Mouse (Mus musculus) midbrain, postnatal 0 days (tissue): ENCODE data around the gene Baz1b. TPM values are rescaled to one million over a fixed set of nuclear protein-coding genes. Genes with fewer than 3 reads are reported as not detected.

Experiments used
- ATAC-seq: fragments of 200-750 bp; cut with Nextera tagmentation; 2 replicates; pipeline ENCODE4 v1.8.0; 2017; ENCODE audit warnings: moderate number of reproducible peaks, mild to moderate bottlenecking, moderate TSS enrichment, moderate library complexity; ENCODE audit not compliant: low FRiP score
- DNase-seq: peaks from one replicate; pipeline ENCODE4 v3.0.0-alpha.2; 2015; ENCODE audit warnings: low spot score
- H3K27ac ChIP-seq: fragments of 300-500 bp; sonication (generic); 2 replicates; pipeline ENCODE4 v1.5.1; 2014; ENCODE audit warnings: low read depth, mild to moderate bottlenecking, low read length, mixed read lengths
- H3K27me3 ChIP-seq: fragments of 300-500 bp; sonication (generic); 2 replicates; pipeline ENCODE4 v1.6.1; 2014; ENCODE audit warnings: low read length, control low read depth, mixed read lengths; ENCODE audit not compliant: insufficient read depth
- H3K36me3 ChIP-seq: fragments of 300-500 bp; sonication (generic); 2 replicates; pipeline ENCODE4 v1.6.1; 2014; ENCODE audit warnings: low read length, control low read depth, mixed read lengths; ENCODE audit not compliant: insufficient read depth
- H3K4me1 ChIP-seq: fragments of 300-500 bp; sonication (generic); 2 replicates; pipeline ENCODE4 v1.6.1; 2014; ENCODE audit warnings: mild to moderate bottlenecking, control low read depth, antibody characterized with exemption, low read length, mixed read lengths; ENCODE audit not compliant: insufficient read depth
- H3K4me2 ChIP-seq: fragments of 300-500 bp; sonication (generic); 2 replicates; pipeline ENCODE4 v1.6.1; 2014; ENCODE audit warnings: low read depth, mild to moderate bottlenecking, low read length, mixed read lengths; ENCODE audit not compliant: poor library complexity, severe bottlenecking
- H3K4me3 ChIP-seq: fragments of 300-500 bp; sonication (generic); 2 replicates; pipeline ENCODE4 v1.5.1; 2014; ENCODE audit warnings: low read depth, mild to moderate bottlenecking, low read length, moderate library complexity
- H3K9ac ChIP-seq: fragments of 300-500 bp; sonication (generic); replicated peaks from 2 replicates; pipeline ENCODE4 v1.6.1; 2014; ENCODE audit warnings: mild to moderate bottlenecking, low read length, moderate library complexity, mixed read lengths; ENCODE audit not compliant: poor library complexity, severe bottlenecking
- H3K9me3 ChIP-seq: fragments of 300-500 bp; sonication (generic); 2 replicates; pipeline ENCODE4 v1.6.1; 2016; ENCODE audit warnings: low read length, control low read depth
- CTCF ChIP-seq: IDR thresholded peaks from 2 replicates; pipeline ENCODE4 v1.5.1; 2016; ENCODE audit warnings: antibody characterized with exemption, mild to moderate bottlenecking
- WGBS: fragments of 180-500 bp; shearing (Covaris S2); extraction: QIAGEN DNeasy Blood & Tissue Kit; methylation state at CpG from one replicate; pipeline ENCODE4 v1.1.7; 2014; 5-methylcytosine and 5-hydroxymethylcytosine counted together
- polyA plus RNA-seq: library from polyadenylated mRNA; unstranded; fragments of >200 nt; fragmentation: Nextera tagmentation; extraction: Ambion mirVana; gene quantifications from 2 replicates; pipeline ENCODE4 v1.2.1, GENCODE M21; 2015
- total RNA-seq: library from RNA; depleted of rRNA; stranded (reverse); fragments of >200 nt; gene quantifications from 2 replicates; pipeline ENCODE4 v1.2.3, GENCODE M21; 2014; rRNA removed

The Baz1b gene
- total RNA-seq (33.4 and 41.3 TPM in 2 replicates), polyA plus RNA-seq (10.9 and 12.5 TPM in 2 replicates)

GRCm38 (mm10) chr5:135186621-135187348, at the start of gene Baz1b:
Gene Baz1b, plus strand, starts transcription at chr5:135187264.
- peak within 1 kb of the TSS; percentile 90 for H3K9ac ChIP-seq
- peak within 1 kb of the TSS; percentile 100 for H3K4me3 ChIP-seq
- peak within 1 kb of the TSS; percentile 80 for H3K4me2 ChIP-seq
- ATAC-seq, result peak; percentile 97
- peaks cover 5% of the 10 kb centered on the region; the same call in 1 of the 2 replicates for H3K36me3 ChIP-seq
- no peaks in the 10 kb centered on the region for H3K9me3 ChIP-seq
- peaks cover 12% of the 10 kb centered on the region; the same call in 1 of the 2 replicates for H3K4me1 ChIP-seq
- WGBS, result under 1% methylated on average over 53 of the region's 57 CpGs
- H3K27me3 ChIP-seq, result no peaks in the 10 kb centered on the region
- peak; percentile 99 for DNase-seq
- H3K27ac ChIP-seq, result peak within 1 kb of the TSS; percentile 90
- TF ChIP-seq CTCF, result peak; percentile 41; the same call in 1 of the 2 replicates

GRCm38 (mm10) chr5:135139881-135140280, 47.2 kb upstream of the Baz1b start:
- ATAC-seq, result no peak

GRCm38 (mm10) chr5:135144469-135144868, 42.6 kb upstream of the Baz1b start:
- Histone ChIP-seq H3K4me3 (no peak overlapping the region), H3K36me3 (no peaks in the 10 kb centered on the region)

More at GRCm38 (mm10) chr5:135139881-135140280, 47.2 kb upstream of the Baz1b start:
- 76% methylated on average over 2 of the region's 2 CpGs for WGBS
- Histone ChIP-seq H3K4me2 (no peak overlapping the region), H3K4me1 (no peaks in the 10 kb centered on the region), H3K36me3 (no peaks in the 10 kb centered on the region), H3K9me3 (no peaks in the 10 kb centered on the region), H3K9ac (no peak overlapping the region), H3K4me3 (no peak overlapping the region), H3K27me3 (peaks cover 2% of the 10 kb centered on the region; the same call in 1 of the 2 replicates), H3K27ac (no peak overlapping the region)
- DNase-seq, result no peak
- no peak for TF ChIP-seq CTCF

GRCm38 (mm10) chr5:135145532-135145931, 41.5 kb upstream of the Baz1b start:
- no peaks in the 10 kb centered on the region for H3K4me1 ChIP-seq
- H3K36me3 ChIP-seq, result no peaks in the 10 kb centered on the region
- no peak overlapping the region for H3K4me3 ChIP-seq
- no peak for ATAC-seq
- WGBS, result 80% methylated on average over 3 of the region's 3 CpGs
- H3K27ac ChIP-seq, result no peak overlapping the region
- no peaks in the 10 kb centered on the region for H3K9me3 ChIP-seq
- DNase-seq, result no peak
- H3K9ac ChIP-seq, result no peak overlapping the region
- no peak overlapping the region for H3K4me2 ChIP-seq
- no peak for TF ChIP-seq CTCF
- no peaks in the 10 kb centered on the region for H3K27me3 ChIP-seq

More at GRCm38 (mm10) chr5:135144469-135144868, 42.6 kb upstream of the Baz1b start:
- Histone ChIP-seq H3K4me1 (no peaks in the 10 kb centered on the region), H3K9me3 (no peaks in the 10 kb centered on the region), H3K9ac (no peak overlapping the region), H3K4me2 (no peak overlapping the region), H3K27me3 (no peaks in the 10 kb centered on the region), H3K27ac (no peak overlapping the region)
- WGBS, result 63% methylated on average over 4 of the region's 4 CpGs
- ATAC-seq (no peak), DNase-seq (no peak)
- no peak for TF ChIP-seq CTCF

- no peaks in the 10 kb centered on the region for H3K36me3 ChIP-seq
- H3K4me3 ChIP-seq, result no peak overlapping the region
- ATAC-seq (no peak), DNase-seq (no peak)
- H3K9me3 ChIP-seq, result no peaks in the 10 kb centered on the region
- TF ChIP-seq CTCF, result peak; percentile 48
- H3K27me3 ChIP-seq, result no peaks in the 10 kb centered on the region
- H3K9ac ChIP-seq, result no peak overlapping the region
- H3K4me2 ChIP-seq, result no peak overlapping the region
- H3K27ac ChIP-seq, result no peak overlapping the region
- H3K4me1 ChIP-seq, result no peaks in the 10 kb centered on the region
Observed at GRCm38 (mm10) chr5:135145955-135146354, 41.1 kb upstream of the Baz1b start.

GRCm38 (mm10) chr5:135148715-135149052, 38.4 kb upstream of the Baz1b start:
- H3K27ac ChIP-seq, result no peak overlapping the region
- H3K36me3 ChIP-seq, result no peaks in the 10 kb centered on the region; the same call in 1 of the 2 replicates
- H3K4me2 ChIP-seq, result peak overlapping the region; percentile 82
- no peak for TF ChIP-seq CTCF
- H3K4me1 ChIP-seq, result no peaks in the 10 kb centered on the region
- DNase-seq (no peak), ATAC-seq (no peak)
- H3K27me3 ChIP-seq, result no peaks in the 10 kb centered on the region
- peak overlapping the region; percentile 58; the same call in 1 of the 2 replicates for H3K9ac ChIP-seq
- H3K9me3 ChIP-seq, result no peaks in the 10 kb centered on the region
- peak overlapping the region; percentile 62 for H3K4me3 ChIP-seq
- WGBS, result under 1% methylated on average over 13 of the region's 13 CpGs
